9 mouse cellular contexts compared by ENCODE assay signal in the genomic region with DNA sequence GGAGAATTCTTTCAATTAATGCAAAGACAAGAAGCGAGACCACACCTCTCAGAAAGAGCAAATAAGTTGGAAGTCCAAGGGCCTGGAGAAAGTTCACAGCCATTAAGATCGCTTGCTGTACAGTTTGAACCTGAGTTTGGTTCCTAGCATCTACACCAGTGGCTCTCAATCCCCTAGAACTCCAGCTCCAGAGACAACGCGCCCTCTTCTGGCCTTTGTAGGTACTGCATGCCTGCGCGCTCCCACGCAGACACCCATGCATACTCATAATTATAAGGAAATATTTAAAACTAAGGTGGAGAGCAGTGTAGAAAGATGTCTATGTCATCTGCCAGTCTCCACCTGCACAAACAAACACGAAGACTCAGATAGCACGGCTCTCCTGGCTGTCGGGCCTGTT.
DNase-seq lines count a peak whose midpoint lies in the region; ATAC-seq and TF ChIP-seq lines count a peak whose summit lies in the region.
"Had no signal": no experiment of that assay in that cellular context is flagged by ENCODE, and none has a peak within 500 bp of the region (broad histone marks: within the 10 kb centered on the region; RNA-seq: fewer than 3 reads in every experiment).

No protein-coding gene starts in this region.

- H3K9ac ChIP-seq in heart, postnatal 0 days (replicated peaks; ENCODE audit: low read depth, low read length): no peak overlapping the region
- no peak overlapping the region for H3K9ac ChIP-seq in limb, embryonic 11.5 days (ENCODE audit: low read length)
- H3K9ac ChIP-seq: embryonic facial prominence, embryonic 12.5 days had no signal

- intact Hi-C loops in heart, postnatal 25 days (cut with DNase I): no loop called here

- no peaks in the 10 kb centered on the region for H3K27me3 ChIP-seq in heart, postnatal 0 days (ENCODE audit: control insufficient read depth, insufficient read depth, low read length)
- H3K27me3 ChIP-seq in limb, embryonic 11.5 days (ENCODE audit: control insufficient read depth, insufficient read depth, low read length): no peaks in the 10 kb centered on the region
- H3K27me3 ChIP-seq in heart, embryonic 10.5 days (ENCODE audit: insufficient read depth, poor library complexity, severe bottlenecking): no peaks in the 10 kb centered on the region; the same call in 1 of the 2 replicates
- H3K27me3 ChIP-seq: embryonic facial prominence, embryonic 12.5 days had no signal

- H3K27ac ChIP-seq in heart, postnatal 0 days (ENCODE audit: low read depth): no peak overlapping the region
- H3K27ac ChIP-seq in limb, embryonic 11.5 days (replicated peaks; ENCODE audit: low read depth, low read length): no peak overlapping the region
- no peak overlapping the region for H3K27ac ChIP-seq in heart, embryonic 10.5 days
- H3K27ac ChIP-seq: embryonic facial prominence, embryonic 12.5 days had no signal

- no peak overlapping the region for H3K4me3 ChIP-seq in heart, postnatal 0 days (ENCODE audit: low read depth, low read length)
- no peak overlapping the region for H3K4me3 ChIP-seq in limb, embryonic 11.5 days (ENCODE audit: low read depth, low read length)
- H3K4me3 ChIP-seq in heart, embryonic 10.5 days: no peak overlapping the region
- H3K4me3 ChIP-seq: embryonic facial prominence, embryonic 12.5 days had no signal

- H3K9me3 ChIP-seq in heart, postnatal 0 days (replicated peaks; ENCODE audit: control insufficient read depth, low read length): no peaks in the 10 kb centered on the region
- no peaks in the 10 kb centered on the region; the same call in 1 of the 2 replicates for H3K9me3 ChIP-seq in limb, embryonic 11.5 days (ENCODE audit: control insufficient read depth, low read length)
- H3K9me3 ChIP-seq in heart, embryonic 10.5 days: no peaks in the 10 kb centered on the region
- H3K9me3 ChIP-seq: embryonic facial prominence, embryonic 12.5 days had no signal

- no peak for DNase-seq in heart, postnatal 0 days (ENCODE audit: low spot score)
- DNase-seq in heart, postnatal 25 days (ENCODE audit: low spot score): no peak
- DNase-seq in right cerebral cortex, postnatal 14 days: peak; percentile 50
- DNase-seq in right cerebral cortex, postnatal 36 days (ENCODE audit: low spot score in 2 of 2): no peak
- DNase-seq in brain, adult 2 months (ENCODE audit: low read depth, low spot score): peak; percentile 40
- DNase-seq in limb, embryonic 11.5 days (ENCODE audit: low spot score): peak; percentile 79
- DNase-seq in spleen, postnatal 4 days (ENCODE audit: low spot score in 2 of 2): peak; percentile 31 to 79
- DNase-seq in heart, embryonic 10.5 days (ENCODE audit: low spot score): no peak

- H3K4me2 ChIP-seq in heart, postnatal 0 days (ENCODE audit: low read depth, low read length): no peak overlapping the region
- H3K4me2 ChIP-seq in limb, embryonic 11.5 days (ENCODE audit: low read depth, severe bottlenecking): no peak overlapping the region
- H3K4me2 ChIP-seq: embryonic facial prominence, embryonic 12.5 days had no signal

- TF ChIP-seq EP300 in heart, postnatal 0 days (IDR thresholded peaks at IDR 0.05; ENCODE audit: low read depth): no peak

- no peaks in the 10 kb centered on the region for H3K4me1 ChIP-seq in heart, postnatal 0 days (ENCODE audit: control insufficient read depth, insufficient read depth)
- H3K4me1 ChIP-seq in limb, embryonic 11.5 days (ENCODE audit: control insufficient read depth, insufficient read depth, low read length): no peaks in the 10 kb centered on the region
- H3K4me1 ChIP-seq in heart, embryonic 10.5 days: 0 out of 2 replicates have a peak, but pooled peaks cover 4% of the 10 kb centered on the region

- WGBS in heart, postnatal 0 days: 54% methylated on average over 10 of the region's 10 CpGs
- WGBS in limb, embryonic 11.5 days: 54% methylated on average over 10 of the region's 10 CpGs
- WGBS in heart, embryonic 10.5 days: 39% methylated on average over 10 of the region's 10 CpGs

- TF ChIP-seq CTCF in heart, postnatal 0 days (IDR thresholded peaks at IDR 0.05; ENCODE audit: low read depth): peak; percentile 57

- H3K36me3 ChIP-seq in heart, postnatal 0 days (replicated peaks; ENCODE audit: control insufficient read depth, insufficient read depth, low read length): no peaks in the 10 kb centered on the region
- no peaks in the 10 kb centered on the region; the same call in 1 of the 2 replicates for H3K36me3 ChIP-seq in limb, embryonic 11.5 days (ENCODE audit: control insufficient read depth, insufficient read depth, low read length)
- no peaks in the 10 kb centered on the region for H3K36me3 ChIP-seq in heart, embryonic 10.5 days

- ATAC-seq in heart, postnatal 0 days (ENCODE audit: insufficient read depth, low read depth): no peak
- ATAC-seq in limb, embryonic 11.5 days (ENCODE audit: insufficient number of reproducible peaks, low FRiP score, low TSS enrichment, low read depth): no peak

Comparison
In these comparisons a context has a peak if more than half of its experiments do, and no peak if none do; other contexts are left out.
1. DNase-seq: peak in right cerebral cortex, postnatal 14 days (single experiment), brain, adult 2 months (single experiment), limb, embryonic 11.5 days (single experiment) and spleen, postnatal 4 days (2 of 2); none in heart, postnatal 0 days (single experiment), heart, postnatal 25 days (single experiment), right cerebral cortex, postnatal 36 days (0 of 2) and heart, embryonic 10.5 days (single experiment).